Mouse (Mus musculus) intestine, postnatal 0 days (tissue): ENCODE data around the gene Cap2. TPM values are rescaled to one million over a fixed set of nuclear protein-coding genes. Genes with fewer than 3 reads are reported as not detected.

ENCODE experiments used
- ATAC-seq: fragments of 200-750 bp; cut with Nextera tagmentation; 2 replicates; pipeline ENCODE4 v1.8.0; 2017; ENCODE audit warnings: mild to moderate bottlenecking, moderate TSS enrichment, moderate library complexity
- H3K27ac ChIP-seq: fragments of 300-500 bp; sonication (generic); 2 replicates; pipeline ENCODE4 v1.5.1; 2014; ENCODE audit warnings: mild to moderate bottlenecking, low read depth, low read length, moderate library complexity
- H3K27me3 ChIP-seq: fragments of 300-500 bp; sonication (generic); replicated peaks from 2 replicates; pipeline ENCODE4 v1.6.1; 2014; ENCODE audit warnings: low read length, mixed read lengths; ENCODE audit not compliant: control insufficient read depth, insufficient read depth
- H3K36me3 ChIP-seq: fragments of 300-500 bp; sonication (generic); 2 replicates; pipeline ENCODE4 v1.6.1; 2014; ENCODE audit warnings: mild to moderate bottlenecking, moderate library complexity; ENCODE audit not compliant: control insufficient read depth, insufficient read depth
- H3K4me1 ChIP-seq: fragments of 300-500 bp; sonication (generic); replicated peaks from 2 replicates; pipeline ENCODE4 v1.6.1; 2014; ENCODE audit warnings: antibody characterized with exemption, low read length, mixed read lengths; ENCODE audit not compliant: control insufficient read depth, insufficient read depth
- H3K4me2 ChIP-seq: fragments of 300-500 bp; sonication (generic); replicated peaks from 2 replicates; pipeline ENCODE4 v1.6.1; 2014; ENCODE audit warnings: low read depth, mild to moderate bottlenecking, moderate library complexity
- H3K4me3 ChIP-seq: fragments of 300-500 bp; sonication (generic); 2 replicates; pipeline ENCODE4 v1.5.1; 2014; ENCODE audit warnings: low read depth, low read length
- H3K9ac ChIP-seq: fragments of 300-500 bp; sonication (generic); 2 replicates; pipeline ENCODE4 v1.6.1; 2014; ENCODE audit warnings: mild to moderate bottlenecking, low read depth, low read length
- H3K9me3 ChIP-seq: fragments of 300-500 bp; sonication (generic); 2 replicates; pipeline ENCODE4 v1.6.1; 2016; ENCODE audit warnings: mixed run types; ENCODE audit not compliant: control insufficient read depth
- CTCF ChIP-seq: sonication (generic); IDR thresholded peaks from 2 replicates; pipeline ENCODE4 v1.5.1; 2016; ENCODE audit warnings: low read depth, mild to moderate bottlenecking, control low read depth, antibody characterized with exemption, moderate library complexity
- WGBS: fragments of 180-500 bp; shearing (Covaris S2); extraction: QIAGEN DNeasy Blood & Tissue Kit; methylation state at CpG from one replicate; pipeline ENCODE4 v1.1.7; 2014; 5-methylcytosine and 5-hydroxymethylcytosine counted together
- polyA plus RNA-seq: library from polyadenylated mRNA; unstranded; fragments of >200 nt; fragmentation: Nextera tagmentation; extraction: Ambion mirVana; gene quantifications from 2 replicates; pipeline ENCODE4 v1.2.1, GENCODE M21; 2015

The Cap2 gene
- polyA plus RNA-seq, 1 experiment from 2014 or later = 6.3 TPM

- Histone ChIP-seq H3K4me2 (no peak overlapping the region), H3K36me3 (no peaks in the 10 kb centered on the region), H3K27ac (no peak overlapping the region), H3K9me3 (no peaks in the 10 kb centered on the region), H3K4me3 (no peak overlapping the region), H3K27me3 (no peaks in the 10 kb centered on the region), H3K4me1 (no peaks in the 10 kb centered on the region), H3K9ac (no peak overlapping the region)
- 87% methylated on average over 10 of the region's 10 CpGs for WGBS
- TF ChIP-seq CTCF = no peak
- ATAC-seq = no peak
Observed at GRCm38 (mm10) chr13:46529037-46529436, 27.4 kb downstream of the Cap2 start.

GRCm38 (mm10) chr13:46530546-46530945, 28.9 kb downstream of the Cap2 start:
- TF ChIP-seq CTCF = no peak
- no peaks in the 10 kb centered on the region for H3K9me3 ChIP-seq
- 41% methylated on average over 8 of the region's 8 CpGs for WGBS
- no peak overlapping the region for H3K4me2 ChIP-seq
- H3K36me3 ChIP-seq = no peaks in the 10 kb centered on the region
- H3K27me3 ChIP-seq = no peaks in the 10 kb centered on the region
- H3K27ac ChIP-seq = no peak overlapping the region
- no peak overlapping the region for H3K4me3 ChIP-seq
- H3K4me1 ChIP-seq = no peaks in the 10 kb centered on the region
- peak; percentile 75 for ATAC-seq
- no peak overlapping the region for H3K9ac ChIP-seq

- Histone ChIP-seq H3K27me3 (no peaks in the 10 kb centered on the region), H3K9ac (no peak overlapping the region), H3K4me1 (no peaks in the 10 kb centered on the region), H3K27ac (no peak overlapping the region), H3K36me3 (no peaks in the 10 kb centered on the region), H3K4me2 (no peak overlapping the region), H3K4me3 (no peak overlapping the region), H3K9me3 (no peaks in the 10 kb centered on the region)
- 94% methylated on average over 3 of the region's 3 CpGs for WGBS
- TF ChIP-seq CTCF = no peak
- no peak for ATAC-seq
Observed at GRCm38 (mm10) chr13:46531676-46532075, 30.0 kb downstream of the Cap2 start.

- no peaks in the 10 kb centered on the region for H3K36me3 ChIP-seq
- no peak for ATAC-seq
- H3K27me3 ChIP-seq = no peaks in the 10 kb centered on the region
- H3K9me3 ChIP-seq = no peaks in the 10 kb centered on the region
- no peak overlapping the region for H3K27ac ChIP-seq
- no peak overlapping the region for H3K4me3 ChIP-seq
- TF ChIP-seq CTCF = no peak
- WGBS = 89% methylated on average over 7 of the region's 7 CpGs
- no peak overlapping the region for H3K4me2 ChIP-seq
- H3K9ac ChIP-seq = no peak overlapping the region
- no peaks in the 10 kb centered on the region for H3K4me1 ChIP-seq
Observed at GRCm38 (mm10) chr13:46532276-46532675, 30.6 kb downstream of the Cap2 start.

GRCm38 (mm10) chr13:46533342-46534129, 31.9 kb downstream of the Cap2 start:
- Histone ChIP-seq H3K9ac (no peak overlapping the region), H3K4me1 (no peaks in the 10 kb centered on the region), H3K36me3 (no peaks in the 10 kb centered on the region), H3K9me3 (no peaks in the 10 kb centered on the region), H3K4me3 (no peak overlapping the region), H3K4me2 (no peak overlapping the region), H3K27ac (no peak overlapping the region), H3K27me3 (no peaks in the 10 kb centered on the region)
- ATAC-seq = no peak
- 53% methylated on average over 10 of the region's 10 CpGs for WGBS
- TF ChIP-seq CTCF = no peak

- Histone ChIP-seq H3K36me3 (no peaks in the 10 kb centered on the region), H3K9ac (no peak overlapping the region), H3K27me3 (no peaks in the 10 kb centered on the region), H3K27ac (no peak overlapping the region), H3K9me3 (no peaks in the 10 kb centered on the region), H3K4me3 (no peak overlapping the region), H3K4me1 (no peaks in the 10 kb centered on the region), H3K4me2 (no peak overlapping the region)
- no peak for ATAC-seq
- WGBS = 23% methylated on average over 11 of the region's 11 CpGs
- TF ChIP-seq CTCF = no peak
Observed at GRCm38 (mm10) chr13:46534171-46534968, 32.7 kb downstream of the Cap2 start.
